15 mouse cellular contexts compared by ENCODE assay signal in genomic region chr5:103008894-103009293, GRCm38 (mm10).
DNase-seq lines count a peak whose midpoint lies in the region; ATAC-seq and TF ChIP-seq lines count a peak whose summit lies in the region.
"Had no signal": no experiment of that assay in that cellular context is flagged by ENCODE, and none has a peak within 500 bp of the region (broad histone marks: within the 10 kb centered on the region; RNA-seq: fewer than 3 reads in every experiment).

No protein-coding gene starts in this region.

- no peak for TF ChIP-seq CTCF in gastrocnemius, adult 2 months (IDR thresholded peaks at IDR 0.05)

- no peak overlapping the region for H3K4me2 ChIP-seq in forebrain, embryonic 13.5 days
- H3K4me2 ChIP-seq: lung, embryonic 15.5 days had no signal

- no peaks in the 10 kb centered on the region for H3K27me3 ChIP-seq in forebrain, embryonic 13.5 days
- no peaks in the 10 kb centered on the region for H3K27me3 ChIP-seq in forebrain, embryonic 10.5 days (ENCODE audit: poor library complexity, severe bottlenecking)
- H3K27me3 ChIP-seq: lung, embryonic 15.5 days had no signal

- 64% methylated on average over 4 of the region's 4 CpGs for WGBS in forebrain, embryonic 13.5 days
- WGBS in forebrain, embryonic 10.5 days, result 91% methylated on average over 4 of the region's 4 CpGs

- peak; percentile 27; the same call in 1 of the 2 replicates for ATAC-seq in forebrain, embryonic 13.5 days

- no peak overlapping the region for H3K9ac ChIP-seq in forebrain, embryonic 13.5 days
- H3K9ac ChIP-seq: lung, embryonic 15.5 days had no signal

- H3K4me3 ChIP-seq in forebrain, embryonic 13.5 days, result no peak overlapping the region
- no peak overlapping the region for H3K4me3 ChIP-seq in forebrain, embryonic 10.5 days
- H3K4me3 ChIP-seq in gastrocnemius, adult 2 months, result no peak overlapping the region
- H3K4me3 ChIP-seq: erythroblast, embryonic 14.5 days; limb, embryonic 10.5 days; lung, embryonic 15.5 days; midbrain, embryonic 10.5 days had no signal

- H3K9me3 ChIP-seq in forebrain, embryonic 13.5 days (replicated peaks), result no peaks in the 10 kb centered on the region
- H3K9me3 ChIP-seq in forebrain, embryonic 10.5 days, result no peaks in the 10 kb centered on the region
- H3K9me3 ChIP-seq: limb, embryonic 10.5 days; lung, embryonic 15.5 days; midbrain, embryonic 10.5 days had no signal

- H3K36me3 ChIP-seq in forebrain, embryonic 13.5 days (ENCODE audit: poor library complexity, severe bottlenecking), result no peaks in the 10 kb centered on the region
- no peaks in the 10 kb centered on the region for H3K36me3 ChIP-seq in forebrain, embryonic 10.5 days (replicated peaks)
- H3K36me3 ChIP-seq: limb, embryonic 10.5 days; lung, embryonic 15.5 days; midbrain, embryonic 10.5 days had no signal

- peaks cover 5% of the 10 kb centered on the region; the same call in 1 of the 2 replicates for H3K4me1 ChIP-seq in forebrain, embryonic 13.5 days
- no peaks in the 10 kb centered on the region for H3K4me1 ChIP-seq in forebrain, embryonic 10.5 days
- H3K4me1 ChIP-seq: limb, embryonic 10.5 days; lung, embryonic 15.5 days; midbrain, embryonic 10.5 days had no signal

- intact Hi-C loops in gastrocnemius, adult 2 months (cut with DNase I), result no loop called here

- no peak for DNase-seq in forebrain, embryonic 10.5 days (ENCODE audit: extremely low spot score, low spot score)
- peak; percentile 67 for DNase-seq in right cerebral cortex, adult 18-20 months
- DNase-seq in right cerebral cortex, postnatal 25 days, result no peak
- DNase-seq in frontal cortex, postnatal 10 days (ENCODE audit: low spot score in 2 of 2), result peak; percentile 34 to 41
- DNase-seq in gastrocnemius, adult 2 months, result no peak
- DNase-seq in ovary, postnatal 10 days (ENCODE audit: low spot score), result no peak
- DNase-seq in neural tube, embryonic 10.5 days (ENCODE audit: extremely low spot score, low spot score), result no peak
- DNase-seq: B cell, adult 2 months; heart, adult 18-20 months; kidney, postnatal 14 days had no signal

- H3K27ac ChIP-seq in forebrain, embryonic 13.5 days, result no peak overlapping the region
- no peak overlapping the region for H3K27ac ChIP-seq in forebrain, embryonic 10.5 days
- no peak overlapping the region for H3K27ac ChIP-seq in gastrocnemius, adult 2 months
- H3K27ac ChIP-seq: limb, embryonic 10.5 days; lung, embryonic 15.5 days; midbrain, embryonic 10.5 days had no signal

Comparison
In these comparisons a context has a peak if more than half of its experiments do, and no peak if none do; other contexts are left out.
1. DNase-seq: peak in right cerebral cortex, adult 18-20 months (single experiment) and frontal cortex, postnatal 10 days (2 of 2); none in forebrain, embryonic 10.5 days (single experiment), right cerebral cortex, postnatal 25 days (single experiment), gastrocnemius, adult 2 months (single experiment), ovary, postnatal 10 days (single experiment) and neural tube, embryonic 10.5 days (single experiment).